Mouse (Mus musculus) forebrain, embryonic 11.5 days (tissue): ENCODE measurements around the gene Zfp804a. TPM values are rescaled to one million over a fixed set of nuclear protein-coding genes. Genes with fewer than 3 reads are reported as not detected.
A peak's percentile ranks its signal among the peaks of the same experiment; 100 is the strongest.

Experiments used
- ATAC-seq: fragments of 200-750 bp; cut with Nextera tagmentation; replicated peaks from 2 replicates; pipeline ENCODE4 v1.8.0; 2017; ENCODE audit warnings: moderate TSS enrichment; ENCODE audit not compliant: low FRiP score
- DNase-seq: peaks from one replicate; pipeline ENCODE4 v3.0.0-alpha.2; 2017; ENCODE audit warnings: low spot score
- H3K27ac ChIP-seq: fragments of 300-500 bp; sonication (generic); 2 replicates; pipeline ENCODE4 v1.5.1; 2014; ENCODE audit warnings: low read depth, low read length
- H3K27me3 ChIP-seq: fragments of 300-500 bp; sonication (generic); 2 replicates; pipeline ENCODE4 v1.6.1; 2014; ENCODE audit warnings: mild to moderate bottlenecking, low read length, mixed read lengths; ENCODE audit not compliant: control insufficient read depth, insufficient read depth
- H3K36me3 ChIP-seq: fragments of 300-500 bp; sonication (generic); 2 replicates; pipeline ENCODE4 v1.6.1; 2014; ENCODE audit warnings: mild to moderate bottlenecking, low read length, moderate library complexity, mixed read lengths; ENCODE audit not compliant: control insufficient read depth, insufficient read depth
- H3K4me1 ChIP-seq: fragments of 300-500 bp; sonication (generic); replicated peaks from 2 replicates; pipeline ENCODE4 v1.6.1; 2014; ENCODE audit warnings: low read length, mixed read lengths; ENCODE audit not compliant: control insufficient read depth, insufficient read depth
- H3K4me2 ChIP-seq: fragments of 300-500 bp; sonication (generic); 2 replicates; pipeline ENCODE4 v1.6.1; 2014; ENCODE audit warnings: low read depth, mild to moderate bottlenecking, low read length, moderate library complexity, mixed read lengths; ENCODE audit not compliant: severe bottlenecking
- H3K4me3 ChIP-seq: fragments of 300-500 bp; sonication (generic); 2 replicates; pipeline ENCODE4 v1.5.1; 2014; ENCODE audit warnings: low read depth, low read length
- H3K9ac ChIP-seq: fragments of 300-500 bp; sonication (generic); 2 replicates; pipeline ENCODE4 v1.6.1; 2014; ENCODE audit warnings: low read length
- H3K9me3 ChIP-seq: fragments of 300-500 bp; sonication (generic); 2 replicates; pipeline ENCODE4 v1.6.1; 2016; ENCODE audit warnings: low read length, mixed read lengths; ENCODE audit not compliant: control insufficient read depth
- WGBS: fragments of 180-500 bp; shearing (Covaris S2); extraction: QIAGEN DNeasy Blood & Tissue Kit; methylation state at CpG from one replicate; pipeline ENCODE4 v1.1.7; 2014; 5-methylcytosine and 5-hydroxymethylcytosine counted together
- polyA plus RNA-seq: library from polyadenylated mRNA; unstranded; fragments of >200 nt; fragmentation: Nextera tagmentation; extraction: Ambion mirVana; gene quantifications from 2 replicates; pipeline ENCODE4 v1.2.1, GENCODE M21; 2014

Gene Zfp804a
- polyA plus RNA-seq, 1 experiment from 2014 or later: 0.51 TPM

DNA sequence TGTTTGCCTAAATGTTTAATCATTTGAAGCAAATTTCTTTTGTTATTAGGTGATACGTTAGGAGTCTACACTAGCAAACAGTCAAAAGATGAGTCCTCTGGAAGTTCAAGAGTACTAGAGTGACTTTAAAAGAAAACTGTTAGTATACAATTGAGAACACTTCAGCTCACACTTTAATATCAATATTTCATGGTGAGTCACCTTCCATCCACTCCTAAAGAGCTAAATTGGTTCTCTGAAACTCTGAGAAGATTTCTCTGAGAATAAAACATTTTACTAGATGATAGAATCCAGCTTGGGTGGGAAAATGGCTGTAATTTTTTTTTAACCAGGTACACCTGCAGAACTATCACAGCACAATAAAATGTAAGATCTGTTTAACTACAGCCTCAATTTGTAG is 157.6 kb downstream of the Zfp804a start:
- Histone ChIP-seq H3K9ac (no peak overlapping the region), H3K4me3 (no peak overlapping the region), H3K27me3 (no peaks in the 10 kb centered on the region), H3K4me1 (no peaks in the 10 kb centered on the region), H3K9me3 (no peaks in the 10 kb centered on the region), H3K27ac (no peak overlapping the region), H3K4me2 (no peak overlapping the region), H3K36me3 (no peaks in the 10 kb centered on the region)
- DNase-seq (no peak), ATAC-seq (no peak)
- 64% methylated on average over 1 of the region's 1 CpGs for WGBS

DNA sequence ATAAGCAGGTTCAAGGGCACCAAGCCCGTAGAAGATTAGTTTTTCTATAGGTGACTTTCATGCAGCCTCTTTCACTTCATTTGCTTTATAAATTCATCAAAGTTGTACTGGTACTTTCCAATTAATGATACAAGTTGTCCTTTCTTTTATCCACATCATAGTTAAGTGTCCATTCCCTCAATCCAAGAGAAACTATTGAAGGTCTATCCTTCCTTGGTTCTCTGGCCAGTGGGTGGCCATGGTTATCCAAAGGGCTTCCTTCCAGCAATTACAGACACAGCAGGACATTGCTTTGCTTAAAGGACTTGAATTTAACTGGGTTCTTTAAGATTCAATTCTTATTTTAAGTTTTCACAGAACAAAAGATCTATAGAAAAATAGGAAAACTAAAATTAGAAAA is 158.9 kb downstream of the Zfp804a start:
- H3K9ac ChIP-seq: no peak overlapping the region
- H3K36me3 ChIP-seq: no peaks in the 10 kb centered on the region
- H3K27ac ChIP-seq: no peak overlapping the region
- no peaks in the 10 kb centered on the region for H3K27me3 ChIP-seq
- no peak overlapping the region for H3K4me2 ChIP-seq
- no peaks in the 10 kb centered on the region for H3K4me1 ChIP-seq
- 5% methylated on average over 1 of the region's 1 CpGs for WGBS
- H3K9me3 ChIP-seq: no peaks in the 10 kb centered on the region
- H3K4me3 ChIP-seq: no peak overlapping the region
- DNase-seq (no peak), ATAC-seq (peak; percentile 87)

DNA sequence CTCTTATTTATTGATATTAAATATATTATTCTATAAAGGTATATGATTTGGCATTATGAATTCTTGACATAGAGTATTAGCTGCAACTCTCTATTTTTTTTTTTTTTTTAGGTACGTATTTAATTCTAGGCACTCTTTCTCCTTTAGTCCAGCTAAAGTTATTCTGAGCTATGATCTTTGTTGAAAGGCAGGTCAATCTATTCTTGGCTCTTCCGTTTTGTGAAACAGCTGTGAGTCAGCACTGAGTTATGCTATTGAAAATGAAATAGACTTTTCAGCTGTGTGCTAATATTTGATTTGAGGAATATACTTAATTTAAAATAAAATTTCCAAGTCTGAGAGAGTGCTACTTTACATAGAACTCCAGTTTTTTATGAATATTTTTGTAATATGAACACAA is 164.9 kb downstream of the Zfp804a start:
- Histone ChIP-seq H3K27ac (no peak overlapping the region), H3K4me2 (no peak overlapping the region), H3K9me3 (no peaks in the 10 kb centered on the region), H3K9ac (no peak overlapping the region), H3K36me3 (no peaks in the 10 kb centered on the region), H3K4me1 (no peaks in the 10 kb centered on the region), H3K4me3 (no peak overlapping the region), H3K27me3 (no peaks in the 10 kb centered on the region)
- 92% methylated on average over 2 of the region's 2 CpGs for WGBS
- ATAC-seq (no peak), DNase-seq (no peak)

DNA sequence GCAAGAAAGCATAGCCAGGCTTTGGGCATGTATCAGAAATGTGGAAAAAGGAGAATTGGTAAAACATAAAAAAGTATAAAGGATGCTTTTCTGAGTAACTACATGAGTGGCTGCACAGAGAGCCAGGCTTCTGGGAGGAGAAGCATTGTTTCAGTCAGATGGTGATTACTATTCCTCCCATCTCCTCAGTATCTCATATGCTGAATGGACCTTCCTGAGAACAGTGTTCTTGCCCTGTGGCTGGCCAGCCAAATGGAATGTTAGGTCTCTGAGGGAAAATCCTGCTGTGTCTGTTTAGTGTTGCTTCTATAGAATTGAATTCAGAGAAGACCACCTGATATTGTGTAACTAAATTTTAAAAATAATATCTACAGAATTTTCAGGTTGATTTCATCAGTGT is 193.0 kb downstream of the Zfp804a start:
- ATAC-seq (no peak), DNase-seq (no peak)
- no peak overlapping the region for H3K9ac ChIP-seq
- H3K27me3 ChIP-seq: no peaks in the 10 kb centered on the region
- H3K4me2 ChIP-seq: no peak overlapping the region
- no peaks in the 10 kb centered on the region for H3K9me3 ChIP-seq
- no peak overlapping the region for H3K4me3 ChIP-seq
- no peaks in the 10 kb centered on the region for H3K36me3 ChIP-seq
- H3K27ac ChIP-seq: no peak overlapping the region
- no peaks in the 10 kb centered on the region for H3K4me1 ChIP-seq

DNA sequence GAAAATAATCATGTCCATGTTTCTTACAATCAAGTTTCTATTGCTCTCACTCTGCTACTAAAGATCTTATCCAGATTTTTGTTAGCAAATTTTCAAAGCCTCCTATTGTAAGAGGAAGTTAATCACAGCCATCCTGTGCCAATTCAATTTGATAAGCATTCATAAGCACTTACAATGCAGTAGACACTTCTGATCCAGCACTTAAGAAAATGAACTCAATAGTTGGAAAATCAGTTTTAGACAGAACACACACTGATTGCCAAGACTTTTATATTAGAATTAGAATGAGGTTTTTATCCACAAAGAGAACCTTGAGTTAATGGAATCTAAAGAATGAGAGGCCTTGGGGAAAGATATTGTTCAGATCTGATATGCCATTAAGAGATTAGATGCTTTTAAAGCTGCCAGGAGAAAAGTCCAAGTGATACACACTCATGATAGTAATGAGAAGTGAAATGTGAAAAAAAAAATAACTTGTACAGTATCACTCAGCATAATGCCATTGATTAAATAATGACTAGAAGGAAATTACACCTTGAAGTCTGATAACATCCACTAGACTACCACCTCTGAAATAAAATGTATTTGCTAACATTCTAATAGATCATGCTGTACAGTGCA is 194.0 kb downstream of the Zfp804a start:
- no peaks in the 10 kb centered on the region for H3K4me1 ChIP-seq
- H3K4me3 ChIP-seq: no peak overlapping the region
- no peak overlapping the region for H3K4me2 ChIP-seq
- H3K27me3 ChIP-seq: no peaks in the 10 kb centered on the region
- ATAC-seq (no peak), DNase-seq (no peak)
- H3K9me3 ChIP-seq: no peaks in the 10 kb centered on the region
- H3K9ac ChIP-seq: no peak overlapping the region
- H3K27ac ChIP-seq: no peak overlapping the region
- no peaks in the 10 kb centered on the region for H3K36me3 ChIP-seq

DNA sequence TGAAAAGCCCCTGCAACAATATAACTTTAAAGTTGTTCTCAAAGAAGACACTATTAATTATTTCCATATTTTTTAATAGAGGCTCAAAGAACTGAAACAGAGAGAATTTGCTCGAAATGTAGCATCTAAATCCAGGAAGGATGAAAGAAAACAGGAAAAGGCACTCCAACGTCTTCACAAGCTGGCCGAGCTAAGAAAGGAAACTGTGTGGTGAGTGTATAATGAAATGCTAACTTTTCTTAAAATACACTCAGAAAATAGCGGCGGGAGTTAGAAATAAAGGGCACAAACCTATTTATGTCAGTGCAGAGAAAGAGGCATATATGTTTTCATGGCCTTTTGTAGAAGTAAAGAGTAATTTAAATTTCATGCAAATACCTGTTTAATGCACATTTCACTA is 200.4 kb downstream of the Zfp804a start:
- WGBS: 84% methylated on average over 5 of the region's 5 CpGs
- DNase-seq (no peak), ATAC-seq (no peak)
- no peak overlapping the region for H3K4me3 ChIP-seq
- no peak overlapping the region for H3K27ac ChIP-seq
- no peaks in the 10 kb centered on the region for H3K9me3 ChIP-seq
- no peaks in the 10 kb centered on the region for H3K4me1 ChIP-seq
- no peaks in the 10 kb centered on the region for H3K27me3 ChIP-seq
- no peaks in the 10 kb centered on the region for H3K36me3 ChIP-seq
- no peak overlapping the region for H3K9ac ChIP-seq
- H3K4me2 ChIP-seq: no peak overlapping the region

DNA sequence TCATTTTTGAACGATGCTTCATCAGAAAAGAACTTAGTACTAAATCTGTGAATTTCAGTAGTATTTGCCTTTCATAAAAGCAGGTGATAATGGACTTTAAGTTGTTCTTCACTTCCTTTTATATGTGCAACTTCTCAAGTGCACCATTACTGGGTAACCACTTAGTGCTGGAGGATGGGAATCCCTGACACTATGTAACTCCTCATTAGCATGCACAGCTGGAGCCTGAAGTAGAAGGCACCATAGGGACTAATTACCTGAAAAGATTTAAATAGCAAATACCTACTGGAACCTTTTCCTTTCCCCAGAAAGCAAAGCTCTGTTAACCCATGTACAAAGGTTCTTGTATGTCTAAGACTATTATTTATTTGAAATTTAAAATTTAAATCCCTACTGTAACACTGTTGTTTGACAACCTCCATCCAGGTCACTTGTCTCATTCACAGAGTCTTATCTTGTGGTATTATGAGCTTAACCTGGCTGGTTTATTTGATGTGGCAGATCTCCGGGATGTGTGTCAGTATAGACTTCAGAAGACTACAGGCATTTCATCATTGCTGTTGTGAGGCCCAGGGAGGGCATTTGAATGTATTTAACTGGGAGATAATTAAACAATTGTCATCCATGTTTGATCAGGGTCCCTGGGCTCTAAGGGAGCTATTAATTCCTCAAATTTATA is 229.7 kb downstream of the Zfp804a start:
- ATAC-seq (0 out of 2 replicates have a peak, but pooled peaks have one; percentile 50), DNase-seq (no peak)
- Histone ChIP-seq H3K4me1 (no peaks in the 10 kb centered on the region), H3K4me3 (no peak overlapping the region), H3K27me3 (no peaks in the 10 kb centered on the region), H3K9me3 (no peaks in the 10 kb centered on the region), H3K27ac (no peak overlapping the region), H3K36me3 (no peaks in the 10 kb centered on the region), H3K9ac (no peak overlapping the region), H3K4me2 (no peak overlapping the region)
- 80% methylated on average over 2 of the region's 2 CpGs for WGBS

DNA sequence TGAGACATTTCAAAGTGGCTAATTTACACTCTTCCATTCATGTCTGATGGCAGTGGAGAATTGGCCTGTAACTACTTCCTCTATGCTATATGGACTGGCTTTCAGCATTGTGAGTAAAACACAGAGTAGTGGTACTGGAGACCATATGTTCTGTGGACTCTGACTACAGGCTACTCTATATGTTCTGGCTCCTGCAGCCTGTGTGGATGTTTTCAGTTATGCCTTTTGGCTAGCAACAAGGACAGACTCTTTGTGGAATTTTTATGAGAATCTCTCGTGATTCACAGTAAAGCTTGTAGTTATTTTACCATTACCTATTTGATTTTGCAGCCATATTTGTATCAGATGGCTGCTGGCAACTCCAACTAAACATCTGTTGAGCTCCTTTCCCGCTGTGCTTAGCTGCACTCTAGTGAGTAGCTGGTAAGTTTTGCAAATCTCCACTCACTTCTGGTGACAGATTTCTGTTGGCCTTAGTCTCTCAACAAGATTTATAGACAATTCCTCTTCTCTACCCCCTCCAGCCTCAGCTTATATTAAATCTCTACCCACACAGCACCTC is 242.0 kb downstream of the Zfp804a start:
- Histone ChIP-seq H3K27me3 (no peaks in the 10 kb centered on the region), H3K9me3 (no peaks in the 10 kb centered on the region), H3K9ac (no peak overlapping the region), H3K4me3 (no peak overlapping the region), H3K27ac (no peak overlapping the region), H3K36me3 (no peaks in the 10 kb centered on the region), H3K4me2 (no peak overlapping the region), H3K4me1 (no peaks in the 10 kb centered on the region)
- no peak for ATAC-seq
- no peak for DNase-seq
- WGBS: 87% methylated on average over 2 of the region's 2 CpGs
